8 mouse cellular contexts compared by ENCODE assay signal in genomic region chr11:114764820-114765818, GRCm38 (mm10). TPM values are rescaled to one million over a fixed set of nuclear protein-coding genes. Genes with fewer than 3 reads are reported as not detected.
DNase-seq lines count a peak whose midpoint lies in the region; ATAC-seq lines count a peak whose summit lies in the region.

Gene Kif19a, plus strand, starts transcription at chr11:114765388.

- no peaks in the 10 kb centered on the region for H3K36me3 ChIP-seq in embryonic facial prominence, embryonic 14.5 days (ENCODE audit: control insufficient read depth, insufficient read depth, low read length)
- no peaks in the 10 kb centered on the region for H3K36me3 ChIP-seq in heart, embryonic 14.5 days (ENCODE audit: control insufficient read depth, insufficient read depth, low read length)
- no peaks in the 10 kb centered on the region for H3K36me3 ChIP-seq in kidney, embryonic 16.5 days (ENCODE audit: insufficient read depth, low read length)

- DNase-seq in CD4-positive helper T cell, adult 2 months (ENCODE audit: low read depth, low spot score): peak; percentile 43
- peak; percentile 85 for DNase-seq in adrenal gland, postnatal 14 days
- peak; percentile 69 for DNase-seq in embryonic facial prominence, embryonic 14.5 days (ENCODE audit: low spot score)
- DNase-seq in lung, postnatal 14 days: peak; percentile 62
- peak; percentile 82 for DNase-seq in retina, embryonic 14.5 days (ENCODE audit: low spot score)
- no peak for DNase-seq in left cerebral cortex, adult 8-10 months (ENCODE audit: low spot score in 2 of 2)

- peaks cover 5% of the 10 kb centered on the region for H3K4me1 ChIP-seq in embryonic facial prominence, embryonic 14.5 days (ENCODE audit: control insufficient read depth, insufficient read depth, low read length)
- H3K4me1 ChIP-seq in heart, embryonic 14.5 days (ENCODE audit: control insufficient read depth in 2 of 2, insufficient read depth in 2 of 2, low read length in 2 of 2): peaks cover 7% of the 10 kb centered on the region in 2 experiments; a peak in 2 of 4 replicates
- 0 out of 2 replicates have a peak, but pooled peaks cover 3% of the 10 kb centered on the region for H3K4me1 ChIP-seq in kidney, embryonic 16.5 days (ENCODE audit: insufficient read depth, low read length)

- H3K27me3 ChIP-seq in embryonic facial prominence, embryonic 14.5 days (replicated peaks; ENCODE audit: control insufficient read depth, insufficient read depth, low read length): peaks cover 9% of the 10 kb centered on the region
- peaks cover 24% of the 10 kb centered on the region for H3K27me3 ChIP-seq in heart, embryonic 14.5 days (ENCODE audit: control insufficient read depth, insufficient read depth, low read length)
- peaks cover 17% of the 10 kb centered on the region for H3K27me3 ChIP-seq in kidney, embryonic 16.5 days (ENCODE audit: insufficient read depth, low read length)

- peak within 1 kb of the TSS; percentile 63 for H3K4me2 ChIP-seq in embryonic facial prominence, embryonic 14.5 days (ENCODE audit: low read depth, low read length)
- peak within 1 kb of the TSS; percentile 82 for H3K4me2 ChIP-seq in heart, embryonic 14.5 days (ENCODE audit: low read length)
- peak within 1 kb of the TSS; percentile 96 for H3K4me2 ChIP-seq in kidney, embryonic 16.5 days (replicated peaks; ENCODE audit: low read depth, low read length)

- H3K9me3 ChIP-seq in embryonic facial prominence, embryonic 14.5 days (ENCODE audit: control insufficient read depth, low read length): no peaks in the 10 kb centered on the region
- no peaks in the 10 kb centered on the region for H3K9me3 ChIP-seq in heart, embryonic 14.5 days (ENCODE audit: control insufficient read depth, low read length)
- no peaks in the 10 kb centered on the region for H3K9me3 ChIP-seq in kidney, embryonic 16.5 days (ENCODE audit: low read length)

- ATAC-seq in embryonic facial prominence, embryonic 14.5 days (ENCODE audit: low read depth): peak; percentile 72
- peak; percentile 31; the same call in 1 of the 2 replicates for ATAC-seq in heart, embryonic 14.5 days (ENCODE audit: insufficient number of reproducible peaks, insufficient read depth, low FRiP score, low read depth)
- peak; percentile 86 for ATAC-seq in kidney, embryonic 16.5 days (ENCODE audit: low FRiP score, low TSS enrichment)

- peak within 1 kb of the TSS; percentile 41 for H3K4me3 ChIP-seq in embryonic facial prominence, embryonic 14.5 days (ENCODE audit: low read depth, low read length)
- H3K4me3 ChIP-seq in heart, embryonic 14.5 days (ENCODE audit: control insufficient read depth in 1 of 2, insufficient read depth in 1 of 2, low read depth in 1 of 2, low read length in 2 of 2): peak within 1 kb of the TSS; percentile 46 to 48
- H3K4me3 ChIP-seq in kidney, embryonic 16.5 days (ENCODE audit: low read length): peak within 1 kb of the TSS; percentile 57

- WGBS in embryonic facial prominence, embryonic 14.5 days: 2% methylated on average over 39 of the region's 51 CpGs
- 3% methylated on average over 47 of the region's 51 CpGs for WGBS in heart, embryonic 14.5 days
- 3% methylated on average over 51 of the region's 51 CpGs for WGBS in kidney, embryonic 16.5 days

- no peak within 1 kb of the TSS for H3K27ac ChIP-seq in embryonic facial prominence, embryonic 14.5 days (replicated peaks; ENCODE audit: low read depth, low read length)
- no peak within 1 kb of the TSS for H3K27ac ChIP-seq in heart, embryonic 14.5 days (replicated peaks in 1 of 2; ENCODE audit: control insufficient read depth in 1 of 2, insufficient read depth in 1 of 2, low read depth in 2 of 2, low read length in 2 of 2)
- H3K27ac ChIP-seq in kidney, embryonic 16.5 days (ENCODE audit: low read length): no peak within 1 kb of the TSS

- H3K9ac ChIP-seq in embryonic facial prominence, embryonic 14.5 days (ENCODE audit: low read depth, low read length): peak within 1 kb of the TSS; percentile 45
- H3K9ac ChIP-seq in heart, embryonic 14.5 days (ENCODE audit: low read length): peak within 1 kb of the TSS; percentile 49; the same call in 1 of the 2 replicates
- H3K9ac ChIP-seq in kidney, embryonic 16.5 days (replicated peaks; ENCODE audit: low read length): peak within 1 kb of the TSS; percentile 59

RNA-seq across cellular contexts. Expression of gene Kif19a, which starts in this region (rescaled TPM):
- total RNA-seq in adrenal gland, postnatal 14 days (2021): 0.41 and 0.56 TPM in 2 replicates
- 2.1 TPM in 2 replicates for polyA plus RNA-seq in embryonic facial prominence, embryonic 14.5 days (2014; fragmentation: Nextera tagmentation; extraction: Ambion mirVana)
- 0.16 and 0.28 TPM in 2 replicates for polyA plus RNA-seq in heart, embryonic 14.5 days (2014; fragmentation: Nextera tagmentation; extraction: Ambion mirVana)
- 0.22 and 0.46 TPM in 2 replicates for polyA plus RNA-seq in kidney, embryonic 16.5 days (2015; fragmentation: Nextera tagmentation; extraction: Ambion mirVana)
- 1 to 10 TPM; 2.4 to 3.4 (median 3.1) TPM for total RNA-seq in left cerebral cortex, adult 8-10 months (2022)

Comparison
In these comparisons a context has a peak if more than half of its experiments do, and no peak if none do; other contexts are left out.
1. Peak in DNase-seq in adrenal gland, postnatal 14 days; RNA of the gene not detected or under 1 TPM.
2. Peak in ATAC-seq, H3K4me3 ChIP-seq, H3K9ac ChIP-seq and H3K4me2 ChIP-seq in heart, embryonic 14.5 days; RNA of the gene not detected or under 1 TPM.
3. Peak in ATAC-seq, H3K4me3 ChIP-seq, H3K9ac ChIP-seq and H3K4me2 ChIP-seq in kidney, embryonic 16.5 days; RNA of the gene not detected or under 1 TPM.
4. DNase-seq: peak in CD4-positive helper T cell, adult 2 months (single experiment), embryonic facial prominence, embryonic 14.5 days (single experiment), lung, postnatal 14 days (single experiment) and retina, embryonic 14.5 days (single experiment); none in left cerebral cortex, adult 8-10 months (0 of 2).
5. ATAC-seq: peak in every context shown above with its lines; median percentile 86 in kidney, embryonic 16.5 days; 72 in embryonic facial prominence, embryonic 14.5 days; 31 in heart, embryonic 14.5 days.
6. Peak in every context shown above with its lines, with median percentiles within 50 percentile points of each other: H3K4me2 ChIP-seq, H3K4me3 ChIP-seq and H3K9ac ChIP-seq.